16 mouse cellular contexts compared by ENCODE assay signal in genomic region chr5:105844044-105844753, GRCm38 (mm10). TPM values are rescaled to one million over a fixed set of nuclear protein-coding genes. Genes with fewer than 3 reads are reported as not detected.
DNase-seq lines count a peak whose midpoint lies in the region; ATAC-seq lines count a peak whose summit lies in the region.
"Had no signal": no experiment of that assay in that cellular context is flagged by ENCODE, and none has a peak within 500 bp of the region (broad histone marks: within the 10 kb centered on the region; RNA-seq: fewer than 3 reads in every experiment).

No protein-coding gene starts in this region.

- H3K9me3 ChIP-seq in lung, embryonic 16.5 days (ENCODE audit: control insufficient read depth, low read length), result no peaks in the 10 kb centered on the region
- H3K9me3 ChIP-seq: hindbrain, embryonic 15.5 days; limb, embryonic 15.5 days; neural tube, embryonic 12.5 days had no signal

- WGBS in lung, embryonic 16.5 days, result 69% methylated on average over 10 of the region's 10 CpGs
- 18% methylated on average over 10 of the region's 10 CpGs for WGBS in macrophage (ENCODE audit: missing documents)

- H3K27me3 ChIP-seq in lung, embryonic 16.5 days (ENCODE audit: control insufficient read depth, insufficient read depth, low read depth, low read length), result no peaks in the 10 kb centered on the region
- H3K27me3 ChIP-seq: hindbrain, embryonic 15.5 days; limb, embryonic 15.5 days; neural tube, embryonic 12.5 days had no signal

- H3K27ac ChIP-seq in lung, embryonic 16.5 days (ENCODE audit: low read length), result 0 out of 2 replicates have a peak overlapping the region, but pooled peaks have one; percentile 29
- H3K27ac ChIP-seq in macrophage, result peak overlapping the region; percentile 38
- H3K27ac ChIP-seq: gastrocnemius, adult 2 months; hindbrain, embryonic 15.5 days; limb, embryonic 15.5 days; neural tube, embryonic 12.5 days had no signal

- peak; percentile 49; the same call in 1 of the 2 replicates for ATAC-seq in lung, embryonic 16.5 days (ENCODE audit: low read depth)

- H3K4me2 ChIP-seq in lung, embryonic 16.5 days (ENCODE audit: low read depth, low read length), result no peak overlapping the region
- H3K4me2 ChIP-seq: hindbrain, embryonic 15.5 days; limb, embryonic 15.5 days; neural tube, embryonic 12.5 days had no signal

- H3K4me1 ChIP-seq in lung, embryonic 16.5 days (replicated peaks; ENCODE audit: control insufficient read depth, insufficient read depth, low read length), result peaks cover 1% of the 10 kb centered on the region
- H3K4me1 ChIP-seq: hindbrain, embryonic 15.5 days; limb, embryonic 15.5 days; neural tube, embryonic 12.5 days had no signal

- no peak overlapping the region for H3K4me3 ChIP-seq in lung, embryonic 16.5 days (ENCODE audit: low read length)
- no peak overlapping the region for H3K4me3 ChIP-seq in macrophage (ENCODE audit: inconsistent target)
- H3K4me3 ChIP-seq: gastrocnemius, adult 2 months; hindbrain, embryonic 15.5 days; limb, embryonic 15.5 days; neural tube, embryonic 12.5 days had no signal

- no peaks in the 10 kb centered on the region for H3K79me2 ChIP-seq in macrophage (ENCODE audit: inconsistent target)

- no peak for DNase-seq in lung, adult 18-20 months
- DNase-seq in induced T-regulatory cell, adult 2 months (ENCODE audit: low read depth), result peak; percentile 34
- no peak for DNase-seq in kidney, postnatal 10 days
- DNase-seq in kidney, postnatal 14 days, result no peak
- no peak for DNase-seq in embryo, embryonic 10.5 days (ENCODE audit: low spot score)
- DNase-seq: adrenal gland, postnatal 25 days; cerebellum, adult 8-10 months; gastrocnemius, adult 2 months; kidney, adult 11 months; kidney, postnatal 4 days; right cerebral cortex, postnatal 25 days had no signal

- H3K9ac ChIP-seq in lung, embryonic 16.5 days (ENCODE audit: low read length), result no peak overlapping the region
- H3K9ac ChIP-seq: hindbrain, embryonic 15.5 days; limb, embryonic 15.5 days; neural tube, embryonic 12.5 days had no signal

- H3K36me3 ChIP-seq in lung, embryonic 16.5 days (ENCODE audit: control insufficient read depth, insufficient read depth, low read length), result no peaks in the 10 kb centered on the region
- H3K36me3 ChIP-seq in macrophage (ENCODE audit: inconsistent target), result no peaks in the 10 kb centered on the region
- H3K36me3 ChIP-seq: hindbrain, embryonic 15.5 days; limb, embryonic 15.5 days; neural tube, embryonic 12.5 days had no signal

RNA-seq across cellular contexts. Expression of gene Zfp326, which starts 32.2 kb away (rescaled TPM):
- 32.1 and 35.5 TPM in 2 replicates for polyA plus RNA-seq in lung, embryonic 16.5 days (2015; fragmentation: Nextera tagmentation; extraction: Ambion mirVana)
- total RNA-seq in macrophage (2018; cell fraction: chromatin; rRNA removed), result 100 to 1,000 TPM in 13 of 26 experiments, 10 to 100 TPM in 13; 58.0 to 159 (median 101) TPM
- 10 to 100 TPM in 16 of 26 experiments, 1 to 10 TPM in 10; 6.9 to 20.4 (median 11.7) TPM for total RNA-seq in macrophage (2018; cell fraction: cytosol; rRNA removed)
- 100 to 1,000 TPM in 1 of 26 experiments, 10 to 100 TPM in 25; 24.1 to 120 (median 52.0) TPM for total RNA-seq in macrophage (2018; cell fraction: nucleus; rRNA removed)
- 16.8 to 32.4 TPM (median 22.3 TPM) in 3 replicates for polyA plus RNA-seq in macrophage (2018)
